Mouse (Mus musculus) Muller cell, postnatal 12 days (primary cell): ENCODE data around the gene Prss30.
"Not testable (repeated sequence)": the region's sequence is repeated elsewhere in the genome, so short reads cannot be mapped to it uniquely, and the experiment has no call there.

Source experiments
- DNase-seq: peaks from one replicate; pipeline ENCODE4 v3.0.0-alpha.2; 2015; ENCODE audit errors: inconsistent ontology term

Prss30 gene

GRCm38 (mm10) chr17:23984989-23985388 lies 4.6 kb upstream of the Prss30 start:
- no peak for DNase-seq

GRCm38 (mm10) chr17:23982912-23983311 lies 2.5 kb upstream of the Prss30 start:
- DNase-seq: no peak

- peak; percentile 24 for DNase-seq
Observed at GRCm38 (mm10) chr17:23979471-23979870, 895 bp downstream of the Prss30 start.

- no peak for DNase-seq
Observed at GRCm38 (mm10) chr17:23976665-23977064, 3.7 kb downstream of the Prss30 start.

GRCm38 (mm10) chr17:23971315-23971714 lies 9.1 kb downstream of the Prss30 start:
- no peak for DNase-seq

GRCm38 (mm10) chr17:23969231-23969630 lies 11.1 kb downstream of the Prss30 start:
- peak; percentile 18 for DNase-seq

- DNase-seq: no peak
Observed at GRCm38 (mm10) chr17:23968780-23969179, 11.6 kb downstream of the Prss30 start.

GRCm38 (mm10) chr17:23966658-23967401 lies 13.5 kb downstream of the Prss30 start:
- no peak for DNase-seq

GRCm38 (mm10) chr17:23965805-23966425 lies 14.5 kb downstream of the Prss30 start:
- DNase-seq: peak; percentile 39

- DNase-seq: no peak
Observed at GRCm38 (mm10) chr17:23961573-23962122, 18.7 kb downstream of the Prss30 start.

GRCm38 (mm10) chr17:23960084-23960738 lies 20.2 kb downstream of the Prss30 start:
- peak; percentile 75 for DNase-seq

GRCm38 (mm10) chr17:23955174-23955573 lies 25.2 kb downstream of the Prss30 start, which contains the start of gene Sbpl:
Sbpl (minus strand) TSS chr17:23955274.
- no peak for DNase-seq

- not testable (repeated sequence) for DNase-seq
Observed at GRCm38 (mm10) chr17:23950828-23951227, 29.5 kb downstream of the Prss30 start.

- DNase-seq: no peak
Observed at GRCm38 (mm10) chr17:23949068-23949467, 31.3 kb downstream of the Prss30 start.

- DNase-seq: not testable (repeated sequence)
Observed at GRCm38 (mm10) chr17:23947486-23947885, 32.9 kb downstream of the Prss30 start.

GRCm38 (mm10) chr17:23941372-23941771 lies 39.0 kb downstream of the Prss30 start, which contains the start of gene Sbp:
Sbp (plus strand) TSS chr17:23941672.
- no peak for DNase-seq

- no peak for DNase-seq
Observed at GRCm38 (mm10) chr17:23931157-23931556, 49.2 kb downstream of the Prss30 start.

GRCm38 (mm10) chr17:23925090-23925493 lies 55.3 kb downstream of the Prss30 start:
- peak; percentile 84 for DNase-seq

GRCm38 (mm10) chr17:23924531-23925007 lies 55.8 kb downstream of the Prss30 start:
- peak; percentile 98 for DNase-seq
